ENCODE assay signal across 1 mouse cellular context in genomic region chr1:170868107-170868904, GRCm38 (mm10).
A peak's percentile ranks its signal among the peaks of the same experiment; 100 is the strongest.
TF ChIP-seq lines count a peak whose summit lies in the region.

No protein-coding gene starts in this region.

TF ChIP-seq in C2C12, 6 proteins besides CTCF, POLR2A, EP300 and RAD21:
- TF ChIP-seq CEBPB (IDR thresholded peaks at IDR 0.05; ENCODE audit: low read depth) = peak; percentile 71
- TF ChIP-seq MAX (IDR thresholded peaks at IDR 0.05) = peak; percentile 91
- no peak for TF ChIP-seq USF1 (IDR thresholded peaks at IDR 0.05; ENCODE audit: low read depth)
- no peak for TF ChIP-seq MYOD1 (IDR thresholded peaks at IDR 0.05; ENCODE audit: control insufficient read depth, insufficient read length, low read depth)
